Mouse (Mus musculus): Measurements from ENCODE around the gene Susd6. TPM values are rescaled to one million over a fixed set of nuclear protein-coding genes. Genes with fewer than 3 reads are reported as not detected.

Gene Susd6
- total and polyA plus RNA-seq, 3 experiments = 7.8 to 11.0 (median 8.7) TPM

DNA sequence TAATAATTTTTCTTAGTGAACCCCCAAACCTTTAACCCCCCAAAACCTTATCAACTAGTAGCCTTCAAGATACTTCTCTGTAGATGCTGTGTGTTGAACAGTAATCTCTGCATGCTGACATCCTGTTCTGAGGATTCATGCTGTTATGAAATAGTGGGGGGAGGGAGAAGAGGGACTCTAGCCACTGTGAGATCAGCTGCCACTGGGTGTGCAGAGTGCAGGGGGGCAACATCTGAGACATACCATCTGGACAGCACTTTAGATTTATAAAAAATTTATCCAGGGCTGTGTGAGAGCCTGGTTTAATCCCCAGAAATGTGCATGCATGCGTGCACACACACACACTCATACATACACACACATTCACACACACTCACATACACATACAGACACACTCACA is 45.7 kb upstream of the Susd6 start:
- Histone ChIP-seq H3K4me1 (ENCODE audit: control insufficient read depth in 1 of 2, insufficient read depth in 2 of 2) (peaks cover 4 to 10% of the 10 kb centered on the region in 2 experiments; a peak in 2 of 4 replicates), H3K27me3 (replicated peaks) (peaks cover 81% of the 10 kb centered on the region), H3K9ac (ENCODE audit: insufficient read depth, low read depth) (no peak overlapping the region), H3K27ac (ENCODE audit: insufficient read depth, low read depth) (no peak overlapping the region), H3K9me3 (replicated peaks; ENCODE audit: low read length) (peaks cover 4% of the 10 kb centered on the region), H3K4me3 (replicated peaks in 1 of 3; ENCODE audit: low read depth in 2 of 3, low read length in 2 of 3, poor library complexity in 1 of 3) (no peak overlapping the region), H3K36me3 (replicated peaks in 1 of 2; ENCODE audit: control insufficient read depth in 1 of 2, insufficient read depth in 1 of 2, low read length in 1 of 2) (no peaks in the 10 kb centered on the region), H3K79me2 (replicated peaks; ENCODE audit: control insufficient read depth, extremely low read depth, insufficient read depth, poor library complexity, severe bottlenecking) (no peaks in the 10 kb centered on the region), H3K4me2 (ENCODE audit: insufficient read depth, low read depth, poor library complexity, severe bottlenecking) (no peak overlapping the region)
- dilution Hi-C loops (cut with MboI; ENCODE audit: extremely low pct_ligation_motif_present, extremely low pct_unique_long_range_greater_than_20kb, low sequenced_read_pairs) = no loop called here
- TF ChIP-seq MAFK (IDR thresholded peaks at IDR 0.05; ENCODE audit: insufficient replicate concordance, low read length) (no peak), ELF1 (IDR thresholded peaks at IDR 0.05; ENCODE audit: low read depth, low read length) (no peak), EP300 (IDR thresholded peaks at IDR 0.05; ENCODE audit: low read length) (no peak), ETS1 (conservative IDR thresholded peaks at IDR 0.05; ENCODE audit: low read depth, low read length) (no peak), MXI1 (IDR thresholded peaks at IDR 0.05; ENCODE audit: low read depth, low read length) (no peak), PAX5 (IDR thresholded peaks at IDR 0.05; ENCODE audit: low read length) (no peak), CHD2 (IDR thresholded peaks at IDR 0.05; ENCODE audit: low read length) (no peak), IRF4 (IDR thresholded peaks at IDR 0.05; ENCODE audit: low read depth, low read length) (no peak), E2F4 (IDR thresholded peaks at IDR 0.05; ENCODE audit: insufficient replicate concordance, low read depth, low read length) (no peak), JUN (IDR thresholded peaks at IDR 0.05; ENCODE audit: insufficient read depth, low read depth, low read length) (no peak), CHD1 (IDR thresholded peaks at IDR 0.05; ENCODE audit: low read depth, low read length) (no peak), SMC3 (IDR thresholded peaks at IDR 0.05; ENCODE audit: low read depth, low read length) (no peak), POLR2AphosphoS2 (IDR thresholded peaks at IDR 0.05; ENCODE audit: low read depth, low read length) (no peak), SIN3A (IDR thresholded peaks at IDR 0.05; ENCODE audit: low read length) (no peak), USF1 (IDR thresholded peaks at IDR 0.05; ENCODE audit: low read depth, low read length) (no peak)
- in situ Hi-C loops (cut with MboI; ENCODE audit: low pct_ligation_motif_present, low pct_unique_long_range_greater_than_20kb, low sequenced_read_pairs) = no loop called here
- no peak for DNase-seq (ENCODE audit: extremely low read depth)

DNA sequence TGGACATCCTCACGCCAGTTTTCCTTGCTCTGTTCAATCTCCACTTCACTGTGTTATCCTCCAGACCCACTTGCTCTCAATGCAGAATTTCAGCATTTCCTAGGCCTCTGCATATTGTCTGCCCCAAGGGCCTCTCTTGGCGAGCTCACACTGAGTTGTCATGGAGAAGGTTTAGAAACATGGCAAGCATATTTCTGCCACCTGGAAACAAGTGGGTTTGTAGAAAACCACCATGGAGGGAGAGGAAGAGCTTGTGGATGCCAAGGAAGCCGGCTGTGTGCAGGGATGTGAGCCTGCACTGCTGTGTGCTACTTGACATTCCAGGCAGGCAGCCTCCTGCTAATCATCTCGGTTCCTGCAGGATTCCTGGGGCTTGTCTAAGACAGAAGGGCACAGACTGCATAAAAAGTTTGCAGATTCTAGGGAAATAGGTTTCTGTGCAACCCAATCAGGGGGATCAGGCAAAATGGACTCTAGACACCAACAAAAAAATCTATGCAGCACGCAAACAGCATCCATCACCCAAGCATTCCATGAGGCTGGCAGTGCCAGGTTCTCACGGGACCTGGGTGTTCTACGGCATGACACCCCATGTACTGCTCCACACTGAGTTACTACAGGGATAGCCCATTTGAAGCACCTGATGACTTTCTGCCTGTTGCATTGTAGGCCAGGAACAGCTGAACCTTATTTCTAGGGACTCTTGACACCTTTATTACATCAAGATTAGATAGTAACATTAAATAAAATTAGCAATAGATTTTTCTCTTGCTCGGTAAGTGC is 44.1 kb upstream of the Susd6 start:
- in situ Hi-C loops (cut with MboI; ENCODE audit: low pct_ligation_motif_present, low pct_unique_long_range_greater_than_20kb, low sequenced_read_pairs) = no loop called here

More for the DNA sequence above, 44.1 kb upstream of the Susd6 start:
- Histone ChIP-seq H3K36me3 (replicated peaks in 1 of 2; ENCODE audit: control insufficient read depth in 1 of 2, insufficient read depth in 1 of 2, low read length in 1 of 2) (no peaks in the 10 kb centered on the region), H3K9me3 (replicated peaks; ENCODE audit: low read length) (peaks cover 4% of the 10 kb centered on the region), H3K4me2 (ENCODE audit: insufficient read depth, low read depth, poor library complexity, severe bottlenecking) (no peak overlapping the region), H3K4me1 (ENCODE audit: control insufficient read depth in 1 of 2, insufficient read depth in 2 of 2) (no peaks in the 10 kb centered on the region), H3K9ac (ENCODE audit: insufficient read depth, low read depth) (no peak overlapping the region), H3K4me3 (replicated peaks in 1 of 3; ENCODE audit: low read depth in 2 of 3, low read length in 2 of 3, poor library complexity in 1 of 3) (no peak overlapping the region), H3K27me3 (replicated peaks) (peaks cover 80% of the 10 kb centered on the region), H3K27ac (ENCODE audit: insufficient read depth, low read depth) (no peak overlapping the region), H3K79me2 (replicated peaks; ENCODE audit: control insufficient read depth, extremely low read depth, insufficient read depth, poor library complexity, severe bottlenecking) (no peaks in the 10 kb centered on the region)
- dilution Hi-C loops (cut with MboI; ENCODE audit: extremely low pct_ligation_motif_present, extremely low pct_unique_long_range_greater_than_20kb, low sequenced_read_pairs) = no loop called here
- TF ChIP-seq GABPA (IDR thresholded peaks at IDR 0.05; ENCODE audit: insufficient replicate concordance, low read depth, low read length) = no peak
- DNase-seq (ENCODE audit: extremely low read depth) = no peak

Measured in CH12.LX (cell line).